Mouse (Mus musculus): Measurements from ENCODE around the gene Sik2.

GRCm38 (mm10) chr9:50865803-50866202, 143.1 kb downstream of the Sik2 start:
- no peak for TF ChIP-seq CTCF (IDR thresholded peaks at IDR 0.05; ENCODE audit: low read depth, low read length)
- TF ChIP-seq POLR2A (IDR thresholded peaks at IDR 0.05; ENCODE audit: insufficient read depth, low read length) = no peak

Data from ES-Bruce4 (cell line).